Mouse (Mus musculus): Measurements from ENCODE around the gene Cldn10. TPM values are rescaled to one million over a fixed set of nuclear protein-coding genes. Genes with fewer than 3 reads are reported as not detected.

Gene Cldn10
- polyA plus RNA-seq, 1 experiment from 2014 or later = 0.99 TPM

GRCm38 (mm10) chr14:118919025-118919424 is 131.3 kb downstream of the Cldn10 start:
- 79% methylated on average over 8 of the region's 8 CpGs for WGBS

GRCm38 (mm10) chr14:118920654-118921053 is 132.9 kb downstream of the Cldn10 start:
- Histone ChIP-seq H3K27me3 (ENCODE audit: low read depth, poor library complexity, severe bottlenecking) (peaks cover 36% of the 10 kb centered on the region), H3K4me1 (peaks cover 48% of the 10 kb centered on the region), H3K36me3 (peaks cover 55% of the 10 kb centered on the region), H3K27ac (replicated peaks) (no peak overlapping the region), H3K4me3 (no peak overlapping the region), H3K9me3 (replicated peaks) (no peaks in the 10 kb centered on the region)
- WGBS = 66% methylated on average over 7 of the region's 7 CpGs
- no peak for DNase-seq (ENCODE audit: low spot score)

More at GRCm38 (mm10) chr14:118919025-118919424, 131.3 kb downstream of the Cldn10 start:
- H3K27me3 ChIP-seq (ENCODE audit: low read depth, poor library complexity, severe bottlenecking) = peaks cover 33% of the 10 kb centered on the region
- no peak overlapping the region for H3K4me3 ChIP-seq
- peaks cover 32% of the 10 kb centered on the region for H3K4me1 ChIP-seq
- DNase-seq (ENCODE audit: low spot score) = no peak
- peaks cover 67% of the 10 kb centered on the region for H3K36me3 ChIP-seq
- H3K27ac ChIP-seq (replicated peaks) = no peak overlapping the region
- no peaks in the 10 kb centered on the region for H3K9me3 ChIP-seq (replicated peaks)

GRCm38 (mm10) chr14:118922251-118922650 is 134.5 kb downstream of the Cldn10 start:
- Histone ChIP-seq H3K27me3 (ENCODE audit: low read depth, poor library complexity, severe bottlenecking) (peaks cover 50% of the 10 kb centered on the region), H3K27ac (replicated peaks) (peak overlapping the region; percentile 61), H3K4me3 (peak overlapping the region; percentile 75), H3K4me1 (peaks cover 54% of the 10 kb centered on the region), H3K36me3 (peaks cover 41% of the 10 kb centered on the region), H3K9me3 (replicated peaks) (no peaks in the 10 kb centered on the region)
- 26% methylated on average over 22 of the region's 22 CpGs for WGBS
- DNase-seq (ENCODE audit: low spot score) = no peak

GRCm38 (mm10) chr14:118922667-118923184 is 135.0 kb downstream of the Cldn10 start:
- Histone ChIP-seq H3K4me3 (peak overlapping the region; percentile 75), H3K4me1 (peaks cover 54% of the 10 kb centered on the region), H3K27me3 (ENCODE audit: low read depth, poor library complexity, severe bottlenecking) (peaks cover 54% of the 10 kb centered on the region), H3K9me3 (replicated peaks) (no peaks in the 10 kb centered on the region), H3K27ac (replicated peaks) (peak overlapping the region; percentile 61), H3K36me3 (peaks cover 36% of the 10 kb centered on the region)
- peak; percentile 72 for DNase-seq (ENCODE audit: low spot score)
- 1% methylated on average over 47 of the region's 47 CpGs for WGBS

Other genes with a start within 250 kb of the Cldn10 start
- gene Abcc4, start 81.7 kb upstream of the Cldn10 start, polyA plus RNA-seq (2016; fragmentation: Nextera tagmentation; extraction: Ambion mirVana) = 4.7 and 4.8 TPM in 2 replicates
- gene Dzip1, start 137.6 kb downstream of the Cldn10 start, polyA plus RNA-seq (2016; fragmentation: Nextera tagmentation; extraction: Ambion mirVana) = 17.1 and 19.4 TPM in 2 replicates
- 28.2 and 33.2 TPM in 2 replicates for gene Dnajc3, start 150.1 kb downstream of the Cldn10 start, polyA plus RNA-seq (2016; fragmentation: Nextera tagmentation; extraction: Ambion mirVana)

Measured in midbrain, embryonic 10.5 days (tissue).